Mouse (Mus musculus): ENCODE measurements at regions not wholly inside any gene's neighbourhood (a gene's known extent, or its start where the extent isn't known, plus 50 kb on each side); places are given as distances from the start of the nearest gene placed in this dataset.

DNA sequence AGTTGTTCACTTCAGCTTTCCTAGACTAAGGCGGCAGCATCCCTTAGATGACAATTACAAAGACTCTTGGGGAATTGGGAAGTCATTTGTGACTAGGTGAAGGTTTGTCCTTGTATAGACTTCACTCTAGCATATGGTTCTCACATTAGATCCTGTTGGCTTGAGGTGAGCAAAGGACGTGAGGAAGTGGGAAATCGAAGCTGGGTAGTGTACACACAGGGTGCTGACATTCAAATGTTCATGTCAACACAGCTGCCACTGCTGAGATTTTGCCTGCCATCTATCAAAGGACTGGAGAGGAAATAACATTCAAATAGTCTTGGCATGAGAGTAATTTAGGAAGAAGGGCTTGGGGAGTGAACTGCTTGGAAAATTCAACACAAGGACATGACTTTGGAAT is 124.0 kb upstream of the Cypt12 start:
- TF ChIP-seq CTCF (IDR thresholded peaks at IDR 0.05; ENCODE audit: low read depth) (no peak), EP300 (IDR thresholded peaks at IDR 0.05; ENCODE audit: low read depth) (no peak)
